Mouse (Mus musculus) C2C12 (cell line): Measurements from ENCODE around the gene Sco1. TPM values are rescaled to one million over a fixed set of nuclear protein-coding genes. Genes with fewer than 3 reads are reported as not detected.
A peak's percentile ranks its signal among the peaks of the same experiment; 100 is the strongest.

ENCODE experiments used
- H3K27me3 ChIP-seq: one replicate; pipeline ENCODE4 v1.6.1; 2011; ENCODE audit not compliant: control insufficient read depth, insufficient read depth, insufficient read length
- H3K36me3 ChIP-seq: one replicate; pipeline ENCODE4 v1.6.1; 2011; ENCODE audit not compliant: control insufficient read depth, insufficient read depth
- H3K4me3 ChIP-seq: one replicate; pipeline ENCODE4 v1.5.1; 2011; ENCODE audit warnings: mild to moderate bottlenecking, control low read depth; ENCODE audit not compliant: poor library complexity, insufficient read depth, severe bottlenecking
- H3K79me2 ChIP-seq: one replicate; pipeline ENCODE4 v1.6.1; 2011; ENCODE audit not compliant: control insufficient read depth, insufficient read depth
- H3K79me3 ChIP-seq: one replicate; pipeline ENCODE4 v1.6.1; 2011; ENCODE audit warnings: low read depth, control low read depth
- H3ac ChIP-seq: one replicate; pipeline ENCODE3; 2011; ENCODE audit warnings: low read depth; ENCODE audit not compliant: control insufficient read depth, insufficient read length
- CEBPB ChIP-seq: IDR thresholded peaks from one replicate; pipeline ENCODE4 v1.6.1; 2011; ENCODE audit warnings: low read depth, mild to moderate bottlenecking, control low read depth, moderate library complexity
- CTCF ChIP-seq: IDR thresholded peaks from one replicate; pipeline ENCODE4 v1.5.1; 2011; ENCODE audit not compliant: control insufficient read depth, insufficient read depth, insufficient read length
- FOSL1 ChIP-seq: IDR thresholded peaks from one replicate; pipeline ENCODE4 v1.8.0; 2011; ENCODE audit warnings: mild to moderate bottlenecking, low read length; ENCODE audit not compliant: poor library complexity, insufficient read depth, severe bottlenecking
- MAX ChIP-seq: IDR thresholded peaks from one replicate; pipeline ENCODE4 v1.6.1; 2011; ENCODE audit warnings: mild to moderate bottlenecking, control low read depth
- MYOD1 ChIP-seq: IDR thresholded peaks from one replicate; pipeline ENCODE4 v1.6.1; 2011; ENCODE audit warnings: low read depth; ENCODE audit not compliant: control insufficient read depth, insufficient read length
- MYOG ChIP-seq: IDR thresholded peaks from one replicate; pipeline ENCODE4 v1.6.1; 2011; ENCODE audit not compliant: control insufficient read depth, insufficient read length; ENCODE audit errors: extremely low read depth
- USF1 ChIP-seq: IDR thresholded peaks from one replicate; pipeline ENCODE4 v1.6.1; 2011; ENCODE audit warnings: low read depth, mild to moderate bottlenecking, control low read depth, moderate library complexity
- microRNA-seq: library from miRNA; unstranded; fragments of <30 nt; microRNA quantifications from one replicate; pipeline ENCODE4, GENCODE M21; 2019; ENCODE audit warnings: borderline microRNAs expressed
- polyA plus RNA-seq: library from polyadenylated mRNA; unstranded; fragments of >200 nt; fragmentation: generic; extraction: Trizol; gene quantifications from one replicate; pipeline ENCODE4 v1.2.1, GENCODE M21; 2012; ENCODE audit warnings: missing spikeins

The Sco1 gene
- polyA plus RNA-seq, 1 experiment = 8.3 TPM

DNA sequence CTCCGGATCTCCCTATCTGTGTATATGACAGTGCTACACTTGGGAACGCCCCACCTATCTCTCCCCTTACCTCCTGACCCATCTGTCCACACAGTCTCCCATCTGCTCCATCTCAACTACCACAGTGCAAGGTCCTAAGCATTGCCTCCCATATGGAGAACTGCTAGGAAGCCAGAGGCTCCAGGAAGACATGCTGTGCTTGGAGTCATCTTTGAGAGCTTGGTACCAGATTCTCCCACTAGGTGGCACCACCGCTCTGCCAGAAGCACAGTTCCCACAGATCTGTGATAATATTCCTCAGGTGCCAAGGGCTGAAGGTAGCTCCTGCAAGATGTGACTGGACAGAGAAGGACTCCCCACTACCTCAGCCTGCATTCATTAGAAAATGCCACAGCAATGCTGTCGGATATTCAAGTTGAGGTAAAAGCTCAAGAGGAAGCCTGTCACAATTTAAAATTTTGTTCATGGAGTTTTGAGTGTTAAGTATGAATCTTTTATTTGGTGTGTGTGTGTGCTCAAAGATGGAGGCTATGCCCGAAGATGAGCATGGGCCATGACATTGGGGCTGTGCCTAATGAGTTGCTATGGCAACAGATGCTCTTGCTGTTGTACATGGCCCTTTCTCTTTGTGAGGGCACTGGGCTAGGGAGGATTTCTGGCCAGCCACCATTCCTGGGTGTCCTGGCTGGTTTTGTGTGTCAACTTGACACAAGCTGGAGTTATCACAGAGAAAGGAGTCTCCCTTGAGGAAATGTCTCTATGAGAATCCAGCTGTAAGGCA, 57.9 kb downstream of the Sco1 start:
- no peak for TF ChIP-seq MYOD1
- TF ChIP-seq CTCF = peak; percentile 60
- H3ac ChIP-seq = no peak overlapping the region
- H3K79me3 ChIP-seq = no peaks in the 10 kb centered on the region
- H3K27me3 ChIP-seq = peaks cover 22% of the 10 kb centered on the region
- no peak overlapping the region for H3K4me3 ChIP-seq
- no peaks in the 10 kb centered on the region for H3K36me3 ChIP-seq
- no peaks in the 10 kb centered on the region for H3K79me2 ChIP-seq

DNA sequence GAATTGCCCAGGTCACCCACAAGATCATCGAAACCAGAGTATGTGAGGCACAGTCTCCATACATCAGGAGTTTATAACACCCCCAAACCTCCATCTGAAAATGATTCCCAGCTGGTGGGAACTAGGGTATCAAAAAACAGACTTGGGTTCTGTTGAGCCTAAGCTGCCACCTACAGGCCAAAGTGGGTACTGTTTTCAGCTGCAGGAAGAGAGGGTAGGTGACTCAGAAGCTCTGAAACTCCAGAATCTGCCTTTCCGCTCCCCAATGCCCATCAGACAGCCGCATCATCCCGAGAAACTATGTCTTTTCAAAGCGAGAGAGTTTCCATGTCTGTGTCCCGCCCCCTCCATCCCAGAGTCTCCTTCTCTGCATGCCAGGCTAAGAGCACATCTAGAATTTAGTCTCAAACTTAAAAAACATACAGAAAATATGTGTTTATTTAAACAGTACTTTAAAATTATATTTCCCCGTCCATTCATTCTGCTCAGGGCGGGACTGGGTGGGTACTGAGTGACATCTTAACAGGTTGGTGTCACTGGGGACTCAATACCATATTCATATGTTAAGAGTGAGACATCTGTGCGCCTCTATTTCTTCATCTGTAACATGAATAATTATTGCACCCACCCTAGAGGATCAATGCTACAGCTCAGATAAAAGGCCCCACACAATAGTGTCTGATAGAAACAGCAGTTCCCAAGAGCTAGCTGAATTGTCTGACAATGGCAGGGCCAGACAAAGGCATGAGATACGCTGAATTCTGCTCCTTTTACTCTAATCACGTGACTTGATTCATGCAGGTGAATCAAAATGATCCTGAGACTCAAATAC, 59.8 kb downstream of the Sco1 start:
- H3K79me2 ChIP-seq = no peaks in the 10 kb centered on the region
- no peaks in the 10 kb centered on the region for H3K79me3 ChIP-seq
- H3ac ChIP-seq = no peak overlapping the region
- H3K36me3 ChIP-seq = no peaks in the 10 kb centered on the region
- peak; percentile 52 for TF ChIP-seq CTCF
- no peak for TF ChIP-seq FOSL1
- no peak overlapping the region for H3K4me3 ChIP-seq
- H3K27me3 ChIP-seq = peaks cover 17% of the 10 kb centered on the region

DNA sequence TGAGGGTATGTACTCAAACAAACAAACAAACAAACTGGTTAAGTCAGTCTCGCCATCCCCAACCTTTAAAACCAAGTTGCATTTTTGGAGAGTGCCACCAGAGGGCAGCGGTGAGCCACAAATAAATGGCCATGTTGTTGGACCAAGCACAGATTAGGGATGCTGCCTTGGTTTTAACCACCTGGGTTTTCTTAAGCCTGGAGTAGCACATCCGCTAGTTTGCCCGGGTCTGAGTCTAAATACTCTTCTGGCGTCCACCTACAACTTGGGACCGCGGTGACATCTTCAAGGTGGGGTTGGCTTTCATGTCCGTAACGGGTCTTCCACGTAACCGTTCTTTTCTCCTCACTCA, 60.4 kb downstream of the Sco1 start:
- Histone ChIP-seq H3K4me3 (no peak overlapping the region), H3K79me2 (no peaks in the 10 kb centered on the region), H3K36me3 (no peaks in the 10 kb centered on the region), H3K79me3 (no peaks in the 10 kb centered on the region), H3ac (no peak overlapping the region), H3K27me3 (peaks cover 12% of the 10 kb centered on the region)
- TF ChIP-seq CTCF (peak; percentile 42), CEBPB (no peak)

DNA sequence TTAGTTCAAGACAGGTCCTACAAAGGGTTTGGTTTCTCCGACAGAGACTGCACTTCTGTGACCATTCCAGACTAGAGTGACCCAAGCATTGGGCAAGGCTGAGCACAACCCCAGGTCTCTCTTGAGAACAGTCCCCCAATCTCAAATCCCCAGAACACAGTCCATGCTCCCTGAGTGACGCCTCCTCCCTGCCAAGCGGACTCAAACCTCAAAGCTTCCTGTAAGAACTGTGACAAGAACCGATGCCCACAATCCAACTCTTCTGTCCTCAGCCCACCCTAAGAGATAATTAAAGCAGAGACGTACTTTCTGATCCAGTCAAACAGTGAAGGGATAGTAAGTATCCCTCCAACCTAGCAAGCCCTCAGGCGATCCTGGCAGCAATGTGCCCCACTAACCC, 60.9 kb downstream of the Sco1 start:
- TF ChIP-seq MYOG (no peak), MYOD1 (no peak), CTCF (no peak), MAX (no peak), CEBPB (no peak), FOSL1 (no peak), USF1 (no peak)
- H3K79me2 ChIP-seq = no peaks in the 10 kb centered on the region

DNA sequence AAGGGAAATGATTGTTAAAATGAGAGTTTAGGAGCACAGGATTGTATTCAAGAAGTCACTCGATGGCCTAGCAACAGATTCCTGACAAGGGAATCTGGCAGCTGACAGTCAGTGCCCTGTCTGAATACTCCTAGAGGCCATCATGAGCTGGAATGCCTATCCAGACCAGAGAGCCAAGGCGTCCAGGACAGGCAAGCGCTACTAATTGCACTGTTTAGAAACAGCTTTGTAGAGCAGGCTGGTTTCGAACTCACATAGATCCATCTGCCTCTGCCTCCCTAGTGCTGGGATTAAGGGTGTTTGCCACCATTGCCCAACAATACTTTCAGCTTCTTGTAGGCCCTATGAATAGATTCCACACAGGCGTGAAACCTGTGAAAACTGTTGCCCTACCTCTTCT, 61.8 kb downstream of the Sco1 start:
- TF ChIP-seq MYOD1 (no peak), FOSL1 (no peak), CEBPB (no peak), MAX (no peak), MYOG (no peak), CTCF (no peak), USF1 (no peak)
- Histone ChIP-seq H3K27me3 (peaks cover 11% of the 10 kb centered on the region), H3K79me3 (no peaks in the 10 kb centered on the region), H3K4me3 (no peak overlapping the region), H3K79me2 (no peaks in the 10 kb centered on the region), H3ac (no peak overlapping the region), H3K36me3 (no peaks in the 10 kb centered on the region)

More for the DNA sequence above, 60.9 kb downstream of the Sco1 start:
- H3K27me3 ChIP-seq = peaks cover 11% of the 10 kb centered on the region
- no peak overlapping the region for H3K4me3 ChIP-seq
- no peak overlapping the region for H3ac ChIP-seq
- no peaks in the 10 kb centered on the region for H3K79me3 ChIP-seq
- H3K36me3 ChIP-seq = no peaks in the 10 kb centered on the region

DNA sequence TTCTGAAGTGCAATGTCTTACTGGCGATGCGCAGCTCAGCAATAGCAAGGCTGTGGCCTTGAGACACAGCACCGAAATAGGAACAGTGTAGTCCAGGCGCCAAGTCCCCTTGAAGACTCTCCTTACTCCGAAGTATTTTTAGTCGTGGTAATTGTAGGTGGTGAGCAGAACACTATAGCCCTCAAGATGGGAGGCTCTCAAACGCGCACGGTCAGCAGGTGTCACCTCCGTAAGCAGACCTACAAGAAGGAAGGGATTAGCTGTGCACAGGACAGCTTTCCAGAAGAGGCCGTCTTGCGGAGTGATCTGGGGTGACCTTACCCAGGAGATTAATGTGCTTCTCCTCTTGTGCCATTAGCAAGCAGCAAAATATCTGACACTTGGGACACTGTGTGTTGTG, 62.4 kb downstream of the Sco1 start:
- Histone ChIP-seq H3K36me3 (no peaks in the 10 kb centered on the region), H3K4me3 (no peak overlapping the region), H3K27me3 (peaks cover 11% of the 10 kb centered on the region), H3K79me2 (no peaks in the 10 kb centered on the region), H3K79me3 (no peaks in the 10 kb centered on the region), H3ac (no peak overlapping the region)
- TF ChIP-seq MYOD1 (no peak), CTCF (no peak), MAX (no peak), USF1 (no peak), FOSL1 (no peak), CEBPB (no peak), MYOG (no peak)

Small RNA genes within 50 kb of the gene (microRNA-seq; reads per million reads assigned to microRNA genes)
- gene Mir6923 = not detected

Other genes with a start within 250 kb of the Sco1 start
- not detected for gene Pirt, start 140.7 kb upstream of the Sco1 start, polyA plus RNA-seq
- not detected for gene Tmem238l, start 96.0 kb upstream of the Sco1 start, polyA plus RNA-seq
- 0.09 TPM for gene Tmem220, start 27.5 kb upstream of the Sco1 start, polyA plus RNA-seq
- gene Adprm, start 76 bp upstream of the Sco1 start, polyA plus RNA-seq = 12.4 TPM
- gene Myh3, start 25.6 kb downstream of the Sco1 start, polyA plus RNA-seq = 0.56 TPM
- not detected for gene Myh2, start 118.4 kb downstream of the Sco1 start, polyA plus RNA-seq
- gene Myh1, start 147.4 kb downstream of the Sco1 start, polyA plus RNA-seq = 0.02 TPM
- gene Myh4, start 185.4 kb downstream of the Sco1 start, polyA plus RNA-seq = not detected
- not detected for gene Myh8, start 224.5 kb downstream of the Sco1 start, polyA plus RNA-seq